Mouse (Mus musculus): ENCODE measurements around the gene Adcy9.

The Adcy9 gene

GRCm38 (mm10) chr16:4418776-4419545 lies 1.3 kb downstream of the Adcy9 start:
- DNase-seq = peak; percentile 47

- DNase-seq = no peak
Measured at GRCm38 (mm10) chr16:4418072-4418471, 2.2 kb downstream of the Adcy9 start.

GRCm38 (mm10) chr16:4417455-4417854 lies 2.8 kb downstream of the Adcy9 start:
- no peak for DNase-seq

GRCm38 (mm10) chr16:4414881-4415585 lies 5.3 kb downstream of the Adcy9 start:
- no peak for DNase-seq

GRCm38 (mm10) chr16:4413988-4414880 lies 6.1 kb downstream of the Adcy9 start:
- DNase-seq = no peak

- DNase-seq = no peak
Measured at GRCm38 (mm10) chr16:4413301-4413700, 7.0 kb downstream of the Adcy9 start.

- DNase-seq = no peak
Measured at GRCm38 (mm10) chr16:4412298-4412697, 8.0 kb downstream of the Adcy9 start.

- no peak for DNase-seq
Measured at GRCm38 (mm10) chr16:4411296-4411695, 9.0 kb downstream of the Adcy9 start.

GRCm38 (mm10) chr16:4407536-4407935 lies 12.8 kb downstream of the Adcy9 start:
- DNase-seq = no peak

- peak; percentile 29 for DNase-seq
Measured at GRCm38 (mm10) chr16:4406706-4407105, 13.6 kb downstream of the Adcy9 start.

GRCm38 (mm10) chr16:4406047-4406586 lies 14.2 kb downstream of the Adcy9 start:
- no peak for DNase-seq

GRCm38 (mm10) chr16:4404933-4405761 lies 15.2 kb downstream of the Adcy9 start:
- peak; percentile 37 for DNase-seq

GRCm38 (mm10) chr16:4401109-4401508 lies 19.2 kb downstream of the Adcy9 start:
- no peak for DNase-seq

GRCm38 (mm10) chr16:4399471-4400223 lies 20.7 kb downstream of the Adcy9 start:
- DNase-seq = peak; percentile 78

- no peak for DNase-seq
Measured at GRCm38 (mm10) chr16:4398782-4399181, 21.5 kb downstream of the Adcy9 start.

GRCm38 (mm10) chr16:4397636-4398035 lies 22.7 kb downstream of the Adcy9 start:
- no peak for DNase-seq

GRCm38 (mm10) chr16:4395687-4396341 lies 24.5 kb downstream of the Adcy9 start:
- peak; percentile 44 for DNase-seq

GRCm38 (mm10) chr16:4394991-4395590 lies 25.2 kb downstream of the Adcy9 start:
- DNase-seq = no peak

- no peak for DNase-seq
Measured at GRCm38 (mm10) chr16:4383473-4384038, 36.7 kb downstream of the Adcy9 start.

- DNase-seq = no peak
Measured at GRCm38 (mm10) chr16:4382406-4382805, 37.9 kb downstream of the Adcy9 start.
